Mouse (Mus musculus): ENCODE measurements at regions not wholly inside any gene's neighbourhood (a gene's known extent, or its start where the extent isn't known, plus 50 kb on each side); places are given as distances from the start of the nearest gene placed in this dataset.

- DNase-seq (ENCODE audit: low spot score in 2 of 2) = no peak
Observed at GRCm38 (mm10) chr3:48911758-48912157, 845.4 kb downstream of the Pcdh18 start.

GRCm38 (mm10) chr3:48890403-48890802 is 866.7 kb downstream of the Pcdh18 start:
- no peak for DNase-seq (ENCODE audit: low spot score in 2 of 2)

GRCm38 (mm10) chr3:48887885-48888284 is 869.2 kb downstream of the Pcdh18 start:
- no peak for DNase-seq (ENCODE audit: low spot score in 2 of 2)

- no peak for DNase-seq (ENCODE audit: low spot score in 2 of 2)
Observed at GRCm38 (mm10) chr3:48869527-48869926, 887.6 kb downstream of the Pcdh18 start.

- DNase-seq (ENCODE audit: low spot score in 2 of 2) = peak in 1 of 2 experiments; percentile 30
Observed at GRCm38 (mm10) chr3:48846049-48846653, 911.0 kb downstream of the Pcdh18 start.

GRCm38 (mm10) chr3:48840692-48841091 is 916.4 kb downstream of the Pcdh18 start:
- DNase-seq (ENCODE audit: low spot score in 2 of 2) = no peak

- DNase-seq (ENCODE audit: low spot score in 2 of 2) = no peak
Observed at GRCm38 (mm10) chr3:48823360-48823759, 933.8 kb downstream of the Pcdh18 start.

- DNase-seq (ENCODE audit: low spot score in 2 of 2) = no peak
Observed at GRCm38 (mm10) chr3:48804398-48804797, 952.7 kb downstream of the Pcdh18 start.

GRCm38 (mm10) chr3:48771709-48772108 is 985.4 kb downstream of the Pcdh18 start:
- DNase-seq (ENCODE audit: low spot score in 2 of 2) = no peak

Data from adrenal gland, postnatal 4 days (tissue).